1 mouse cellular context compared by ENCODE assay signal in the genomic region with DNA sequence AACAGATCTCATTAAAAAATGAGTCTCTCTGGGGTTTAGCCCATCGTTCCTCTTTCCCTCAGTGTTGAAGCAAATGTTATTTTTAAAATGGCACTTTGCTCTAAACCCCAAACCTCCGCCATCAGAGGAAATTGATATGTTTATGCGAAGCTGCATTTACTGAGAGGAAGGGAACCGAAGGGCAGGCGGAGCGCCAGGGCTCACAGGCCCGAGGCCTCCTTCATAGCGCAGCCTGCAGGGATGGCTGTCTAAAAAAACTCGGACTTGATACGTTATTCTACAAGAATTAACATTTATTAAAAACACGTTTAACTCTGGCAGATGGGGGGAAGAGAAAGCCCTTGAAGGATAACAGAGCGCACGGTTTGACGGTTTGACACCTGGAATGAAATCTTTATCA.
TF ChIP-seq lines count a peak whose summit lies in the region.

No protein-coding gene starts in this region.

TF ChIP-seq in MEL, 35 proteins besides CTCF, POLR2A, EP300 and RAD21:
- TF ChIP-seq SMC3 (IDR thresholded peaks at IDR 0.05; ENCODE audit: low read depth, low read length) = no peak
- no peak for TF ChIP-seq TBP (IDR thresholded peaks at IDR 0.05; ENCODE audit: low read depth, low read length)
- no peak for TF ChIP-seq USF2 (IDR thresholded peaks at IDR 0.05; ENCODE audit: borderline replicate concordance in 1 of 2, insufficient read depth in 1 of 2, low read depth in 1 of 2, low read length in 2 of 2)
- TF ChIP-seq NELFE (IDR thresholded peaks at IDR 0.05; ENCODE audit: low read depth, low read length) = no peak
- TF ChIP-seq ZNF384 (IDR thresholded peaks at IDR 0.05; ENCODE audit: low read depth, low read length) = peak; percentile 26; the same call in 1 of the 2 replicates
- TF ChIP-seq TAL1 (IDR thresholded peaks at IDR 0.05; ENCODE audit: low read length) = no peak
